Mouse (Mus musculus): ENCODE data around the gene Rab23.

Rab23 gene

GRCm38 (mm10) chr1:33719733-33720225 is at the start of gene Rab23:
Gene Rab23, plus strand, starts transcription at chr1:33719887.
- peak; percentile 78 for DNase-seq (ENCODE audit: low read depth, low spot score)

GRCm38 (mm10) chr1:33670164-33670616 is 49.5 kb upstream of the Rab23 start:
- DNase-seq (ENCODE audit: low read depth, low spot score), result peak; percentile 83

GRCm38 (mm10) chr1:33671441-33671840 is 48.2 kb upstream of the Rab23 start:
- no peak for DNase-seq (ENCODE audit: low read depth, low spot score)

- DNase-seq (ENCODE audit: low read depth, low spot score), result no peak
Measured at GRCm38 (mm10) chr1:33672083-33672482, 47.6 kb upstream of the Rab23 start.

- peak; percentile 93 for DNase-seq (ENCODE audit: low read depth, low spot score)
Measured at GRCm38 (mm10) chr1:33672514-33672913, 47.2 kb upstream of the Rab23 start.

GRCm38 (mm10) chr1:33673158-33673960 is 46.3 kb upstream of the Rab23 start:
- DNase-seq (ENCODE audit: low read depth, low spot score), result peak; percentile 89

- no peak for DNase-seq (ENCODE audit: low read depth, low spot score)
Measured at GRCm38 (mm10) chr1:33680435-33680834, 39.3 kb upstream of the Rab23 start.

GRCm38 (mm10) chr1:33680890-33681289 is 38.8 kb upstream of the Rab23 start:
- DNase-seq (ENCODE audit: low read depth, low spot score), result no peak

GRCm38 (mm10) chr1:33684459-33684858 is 35.2 kb upstream of the Rab23 start:
- DNase-seq (ENCODE audit: low read depth, low spot score), result peak; percentile 86

- peak; percentile 54 for DNase-seq (ENCODE audit: low read depth, low spot score)
Measured at GRCm38 (mm10) chr1:33688810-33689209, 30.9 kb upstream of the Rab23 start.

GRCm38 (mm10) chr1:33689446-33690086 is 30.1 kb upstream of the Rab23 start:
- peak; percentile 67 for DNase-seq (ENCODE audit: low read depth, low spot score)

GRCm38 (mm10) chr1:33690087-33690448 is 29.6 kb upstream of the Rab23 start:
- no peak for DNase-seq (ENCODE audit: low read depth, low spot score)

GRCm38 (mm10) chr1:33693893-33694292 is 25.8 kb upstream of the Rab23 start:
- no peak for DNase-seq (ENCODE audit: low read depth, low spot score)

GRCm38 (mm10) chr1:33696016-33696415 is 23.7 kb upstream of the Rab23 start:
- no peak for DNase-seq (ENCODE audit: low read depth, low spot score)

GRCm38 (mm10) chr1:33701244-33701643 is 18.4 kb upstream of the Rab23 start:
- no peak for DNase-seq (ENCODE audit: low read depth, low spot score)

GRCm38 (mm10) chr1:33709615-33710014 is 10.1 kb upstream of the Rab23 start:
- no peak for DNase-seq (ENCODE audit: low read depth, low spot score)

GRCm38 (mm10) chr1:33712026-33712425 is 7.7 kb upstream of the Rab23 start:
- DNase-seq (ENCODE audit: low read depth, low spot score), result peak; percentile 63

GRCm38 (mm10) chr1:33714796-33715195 is 4.9 kb upstream of the Rab23 start:
- no peak for DNase-seq (ENCODE audit: low read depth, low spot score)

- DNase-seq (ENCODE audit: low read depth, low spot score), result peak; percentile 86
Measured at GRCm38 (mm10) chr1:33717636-33718035, 2.1 kb upstream of the Rab23 start.

- DNase-seq (ENCODE audit: low read depth, low spot score), result peak; percentile 42
Measured at GRCm38 (mm10) chr1:33720231-33720630, 544 bp downstream of the Rab23 start.

- no peak for DNase-seq (ENCODE audit: low read depth, low spot score)
Measured at GRCm38 (mm10) chr1:33721020-33721419, 1.3 kb downstream of the Rab23 start.

- peak; percentile 89 for DNase-seq (ENCODE audit: low read depth, low spot score)
Measured at GRCm38 (mm10) chr1:33724516-33724915, 4.8 kb downstream of the Rab23 start.

GRCm38 (mm10) chr1:33725086-33725485 is 5.4 kb downstream of the Rab23 start:
- no peak for DNase-seq (ENCODE audit: low read depth, low spot score)

All from 3T3-L1 (cell line).